Mouse (Mus musculus): Measurements from ENCODE around the gene Lrrc40. TPM values are rescaled to one million over a fixed set of nuclear protein-coding genes. Genes with fewer than 3 reads are reported as not detected.

Gene Lrrc40
- total RNA-seq, 1 experiment = 42.5 TPM

GRCm38 (mm10) chr3:158068613-158069263 is 32.3 kb downstream of the Lrrc40 start:
- DNase-seq (ENCODE audit: low read depth, low spot score) = peak; percentile 6
- TF ChIP-seq MAFK (IDR thresholded peaks at IDR 0.05; ENCODE audit: insufficient read depth, low read depth, low read length) (no peak), ZNF384 (IDR thresholded peaks at IDR 0.05; ENCODE audit: low read depth, low read length) (no peak), HCFC1 (IDR thresholded peaks at IDR 0.05; ENCODE audit: borderline replicate concordance, insufficient read depth, low read length) (no peak), CHD2 (IDR thresholded peaks at IDR 0.05; ENCODE audit: low read depth, low read length) (no peak), ZC3H11A (IDR thresholded peaks at IDR 0.05; ENCODE audit: borderline replicate concordance, low read depth, low read length) (no peak)
- in situ Hi-C loops (cut with MboI; ENCODE audit: low sequenced_read_pairs in 2 of 2, unreplicated experiment in 2 of 2) = no loop called here

GRCm38 (mm10) chr3:158075004-158075403 is 38.5 kb downstream of the Lrrc40 start:
- no peak overlapping the region for H3K9ac ChIP-seq (ENCODE audit: insufficient read depth, low read depth, low read length, poor library complexity, severe bottlenecking)
- no peak for TF ChIP-seq ZC3H11A (IDR thresholded peaks at IDR 0.05; ENCODE audit: borderline replicate concordance, low read depth, low read length)
- TF ChIP-seq MAFK (IDR thresholded peaks at IDR 0.05; ENCODE audit: insufficient read depth, low read depth, low read length) = no peak
- no peak for TF ChIP-seq CHD2 (IDR thresholded peaks at IDR 0.05; ENCODE audit: low read depth, low read length)
- TF ChIP-seq ZNF384 (IDR thresholded peaks at IDR 0.05; ENCODE audit: low read depth, low read length) = no peak
- TF ChIP-seq HCFC1 (IDR thresholded peaks at IDR 0.05; ENCODE audit: borderline replicate concordance, insufficient read depth, low read length) = no peak
- DNase-seq (ENCODE audit: low read depth, low spot score) = no peak
- H3K4me1 ChIP-seq (ENCODE audit: control insufficient read depth in 2 of 2, insufficient read depth in 2 of 2, low read length in 2 of 2, poor library complexity in 1 of 2) = no peaks in the 10 kb centered on the region
- no peaks in the 10 kb centered on the region for H3K9me3 ChIP-seq (ENCODE audit: control insufficient read depth, insufficient read depth, low read depth, low read length)
- no peaks in the 10 kb centered on the region for H3K36me3 ChIP-seq (ENCODE audit: control insufficient read depth, insufficient read depth, low read length, poor library complexity, severe bottlenecking)
- no peak overlapping the region for H3K4me3 ChIP-seq (ENCODE audit: insufficient read depth in 1 of 2, low read depth in 1 of 2, low read length in 2 of 2, poor library complexity in 1 of 2, severe bottlenecking in 1 of 2)
- no peak overlapping the region for H3K27ac ChIP-seq (ENCODE audit: insufficient read depth, low read depth, low read length, poor library complexity, severe bottlenecking)
- in situ Hi-C loops (cut with MboI; ENCODE audit: low sequenced_read_pairs in 2 of 2, unreplicated experiment in 2 of 2) = no loop called here

More at GRCm38 (mm10) chr3:158068613-158069263, 32.3 kb downstream of the Lrrc40 start:
- Histone ChIP-seq H3K9ac (ENCODE audit: insufficient read depth, low read depth, low read length, poor library complexity, severe bottlenecking) (no peak overlapping the region), H3K36me3 (ENCODE audit: control insufficient read depth, insufficient read depth, low read length, poor library complexity, severe bottlenecking) (peaks cover 7% of the 10 kb centered on the region), H3K27ac (ENCODE audit: insufficient read depth, low read depth, low read length, poor library complexity, severe bottlenecking) (no peak overlapping the region), H3K4me1 (ENCODE audit: control insufficient read depth in 2 of 2, insufficient read depth in 2 of 2, low read length in 2 of 2, poor library complexity in 1 of 2) (no peaks in the 10 kb centered on the region), H3K4me3 (ENCODE audit: insufficient read depth in 1 of 2, low read depth in 1 of 2, low read length in 2 of 2, poor library complexity in 1 of 2, severe bottlenecking in 1 of 2) (no peak overlapping the region), H3K9me3 (ENCODE audit: control insufficient read depth, insufficient read depth, low read depth, low read length) (no peaks in the 10 kb centered on the region)

- Histone ChIP-seq H3K9ac (ENCODE audit: insufficient read depth, low read depth, low read length, poor library complexity, severe bottlenecking) (no peak overlapping the region), H3K36me3 (ENCODE audit: control insufficient read depth, insufficient read depth, low read length, poor library complexity, severe bottlenecking) (no peaks in the 10 kb centered on the region), H3K27ac (ENCODE audit: insufficient read depth, low read depth, low read length, poor library complexity, severe bottlenecking) (no peak overlapping the region), H3K9me3 (ENCODE audit: control insufficient read depth, insufficient read depth, low read depth, low read length) (no peaks in the 10 kb centered on the region), H3K4me3 (ENCODE audit: insufficient read depth in 1 of 2, low read depth in 1 of 2, low read length in 2 of 2, poor library complexity in 1 of 2, severe bottlenecking in 1 of 2) (no peak overlapping the region), H3K4me1 (ENCODE audit: control insufficient read depth in 2 of 2, insufficient read depth in 2 of 2, low read length in 2 of 2, poor library complexity in 1 of 2) (no peaks in the 10 kb centered on the region)
- peak; percentile 33 for DNase-seq (ENCODE audit: low read depth, low spot score)
- in situ Hi-C loops (cut with MboI; ENCODE audit: low sequenced_read_pairs in 2 of 2, unreplicated experiment in 2 of 2) = no loop called here
- peak; percentile 96 for TF ChIP-seq ZNF384 (IDR thresholded peaks at IDR 0.05; ENCODE audit: low read depth, low read length)
- no peak for TF ChIP-seq CHD2 (IDR thresholded peaks at IDR 0.05; ENCODE audit: low read depth, low read length)
Observed at GRCm38 (mm10) chr3:158076685-158077379, 40.4 kb downstream of the Lrrc40 start.

GRCm38 (mm10) chr3:158077380-158077772 is 40.9 kb downstream of the Lrrc40 start:
- no peaks in the 10 kb centered on the region for H3K36me3 ChIP-seq (ENCODE audit: control insufficient read depth, insufficient read depth, low read length, poor library complexity, severe bottlenecking)
- no peak overlapping the region for H3K27ac ChIP-seq (ENCODE audit: insufficient read depth, low read depth, low read length, poor library complexity, severe bottlenecking)
- TF ChIP-seq HCFC1 (IDR thresholded peaks at IDR 0.05; ENCODE audit: borderline replicate concordance, insufficient read depth, low read length) (no peak), MAFK (IDR thresholded peaks at IDR 0.05; ENCODE audit: insufficient read depth, low read depth, low read length) (no peak), ZNF384 (IDR thresholded peaks at IDR 0.05; ENCODE audit: low read depth, low read length) (no peak), CHD2 (IDR thresholded peaks at IDR 0.05; ENCODE audit: low read depth, low read length) (no peak), ZC3H11A (IDR thresholded peaks at IDR 0.05; ENCODE audit: borderline replicate concordance, low read depth, low read length) (no peak)
- DNase-seq (ENCODE audit: low read depth, low spot score) = no peak
- H3K4me3 ChIP-seq (ENCODE audit: insufficient read depth in 1 of 2, low read depth in 1 of 2, low read length in 2 of 2, poor library complexity in 1 of 2, severe bottlenecking in 1 of 2) = no peak overlapping the region
- no peaks in the 10 kb centered on the region for H3K4me1 ChIP-seq (ENCODE audit: control insufficient read depth in 2 of 2, insufficient read depth in 2 of 2, low read length in 2 of 2, poor library complexity in 1 of 2)
- no peaks in the 10 kb centered on the region for H3K9me3 ChIP-seq (ENCODE audit: control insufficient read depth, insufficient read depth, low read depth, low read length)
- in situ Hi-C loops (cut with MboI; ENCODE audit: low sequenced_read_pairs in 2 of 2, unreplicated experiment in 2 of 2) = no loop called here
- no peak overlapping the region for H3K9ac ChIP-seq (ENCODE audit: insufficient read depth, low read depth, low read length, poor library complexity, severe bottlenecking)
